Mouse (Mus musculus): ENCODE data around the gene Gnat2.

DNA sequence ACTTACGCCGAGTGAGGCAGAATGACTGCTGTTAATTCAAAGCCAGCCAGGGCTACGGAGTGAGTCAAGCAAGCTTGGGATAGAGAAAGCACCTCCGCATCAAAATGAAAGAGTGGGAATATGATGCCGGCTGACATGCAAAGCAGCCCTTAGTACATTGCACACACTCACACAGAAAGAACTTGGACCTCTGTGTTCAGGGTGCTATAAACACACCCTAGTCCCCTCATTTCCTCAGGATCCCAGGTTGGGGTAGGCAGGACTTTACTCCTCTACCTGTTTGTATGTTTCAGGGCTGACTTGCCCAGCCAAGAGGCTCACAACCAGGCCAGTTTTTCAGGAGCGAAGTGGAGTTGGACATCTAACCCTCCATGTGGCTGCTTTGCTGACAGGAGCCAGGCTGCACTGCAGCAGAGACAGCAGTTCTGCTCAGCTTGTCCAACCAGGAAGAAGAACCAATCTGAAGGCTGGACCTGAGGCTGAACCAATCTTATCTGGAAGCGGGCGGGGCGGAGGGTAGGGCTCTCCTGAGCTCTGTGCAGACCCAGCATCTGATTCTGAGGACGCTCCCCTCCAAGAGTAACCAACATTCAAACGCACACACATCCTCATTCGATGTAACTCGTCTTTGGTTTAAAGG is 23.2 kb upstream of the Gnat2 start:
- TF ChIP-seq CTCF (IDR thresholded peaks at IDR 0.05; ENCODE audit: low read depth, low read length) (no peak), GATA1 (IDR thresholded peaks at IDR 0.05; ENCODE audit: borderline replicate concordance, low read length) (no peak), TAL1 (conservative IDR thresholded peaks at IDR 0.05; ENCODE audit: low read depth, low read length) (no peak)
